Mouse (Mus musculus) MEL (cell line): ENCODE measurements around the gene Tmem143. TPM values are rescaled to one million over a fixed set of nuclear protein-coding genes. Genes with fewer than 3 reads are reported as not detected.

Experiments
- DNase-seq: peaks from one replicate; pipeline ENCODE4 v3.0.0; 2011; ENCODE audit warnings: low read depth, low spot score
- H3K27ac ChIP-seq: 2 replicates; pipeline ENCODE4 v1.5.1; 2012; ENCODE audit warnings: low read depth, mild to moderate bottlenecking, control low read depth, low read length, moderate library complexity; ENCODE audit not compliant: control insufficient read depth
- H3K27me3 ChIP-seq, 2 experiments: fragments of 150-350 bp in 1 of 2; sonication (generic) in 1 of 2; 2 replicates each; pipeline ENCODE4 v1.6.1; 2012; ENCODE audit warnings: low read length in 2 of 2, mild to moderate bottlenecking in 2 of 2, improper control_type of control experiment in 1 of 2, moderate library complexity in 1 of 2; ENCODE audit not compliant: insufficient read depth in 2 of 2, control insufficient read depth in 1 of 2
- H3K36me3 ChIP-seq, 2 experiments: 2 replicates each; pipeline ENCODE4 v1.6.1; 2012 to 2014; ENCODE audit warnings: low read length in 2 of 2, improper control_type of control experiment in 1 of 2, inconsistent platforms in 1 of 2, mild to moderate bottlenecking in 1 of 2; ENCODE audit not compliant: insufficient read depth in 2 of 2, control insufficient read depth in 1 of 2
- H3K4me1 ChIP-seq, 2 experiments: fragments of 150-350 bp in 1 of 2; sonication (generic) in 1 of 2; 2 replicates each; pipeline ENCODE4 v1.6.1; 2012; ENCODE audit warnings: low read length in 2 of 2, improper control_type of control experiment in 1 of 2, mild to moderate bottlenecking in 1 of 2; ENCODE audit not compliant: insufficient read depth in 2 of 2, control insufficient read depth in 1 of 2
- H3K4me3 ChIP-seq, 2 experiments: fragments of 150-350 bp in 1 of 2; sonication (generic) in 1 of 2; 2 replicates each; pipeline ENCODE4 v1.5.1; 2012; ENCODE audit warnings: low read depth in 2 of 2, low read length in 2 of 2, mild to moderate bottlenecking in 2 of 2, moderate library complexity in 2 of 2, control low read depth in 1 of 2, improper control_type of control experiment in 1 of 2; ENCODE audit not compliant: control insufficient read depth in 1 of 2, insufficient read depth in 1 of 2
- H3K79me2 ChIP-seq: 2 replicates; pipeline ENCODE4 v1.6.1; 2012; ENCODE audit warnings: mild to moderate bottlenecking, low read length, moderate library complexity; ENCODE audit not compliant: control insufficient read depth, poor library complexity, insufficient read depth
- H3K9ac ChIP-seq: 2 replicates; pipeline ENCODE4 v1.6.1; 2012; ENCODE audit warnings: low read depth, mild to moderate bottlenecking, control low read depth, low read length, moderate library complexity; ENCODE audit not compliant: control insufficient read depth, poor library complexity, severe bottlenecking
- H3K9me3 ChIP-seq: fragments of 150-350 bp; sonication (generic); replicated peaks from 2 replicates; pipeline ENCODE4 v1.6.1; 2012; ENCODE audit warnings: mild to moderate bottlenecking, low read length, improper control_type of control experiment, moderate library complexity; ENCODE audit not compliant: insufficient read depth
- BHLHE40 ChIP-seq: IDR thresholded peaks from 2 replicates; pipeline ENCODE4 v1.6.1; 2012; ENCODE audit warnings: low read depth, mild to moderate bottlenecking, inconsistent platforms, low read length, improper control_type of control experiment, borderline replicate concordance
- CHD2 ChIP-seq: IDR thresholded peaks from 2 replicates; pipeline ENCODE4 v1.6.1; 2011; ENCODE audit warnings: low read length, improper control_type of control experiment
- CTCF ChIP-seq, 3 experiments: IDR thresholded peaks in 2 of 3; conservative IDR thresholded peaks in 1 of 3; 2 replicates each; pipeline ENCODE4 v1.5.1; 2011 to 2012; ENCODE audit warnings: low read length in 3 of 3, low read depth in 2 of 3, mild to moderate bottlenecking in 2 of 3, improper control_type of control experiment in 1 of 3, inconsistent platforms in 1 of 3, mixed read lengths in 1 of 3, moderate library complexity in 1 of 3; ENCODE audit not compliant: control insufficient read depth in 1 of 3, insufficient read depth in 1 of 3, poor library complexity in 1 of 3, severe bottlenecking in 1 of 3
- E2F4 ChIP-seq: IDR thresholded peaks from 2 replicates; pipeline ENCODE4 v1.6.1; 2011; ENCODE audit warnings: low read depth, low read length, improper control_type of control experiment, borderline replicate concordance
- ELF1 ChIP-seq: IDR thresholded peaks from 2 replicates; pipeline ENCODE4 v1.6.1; 2014; ENCODE audit warnings: low read depth, mild to moderate bottlenecking, inconsistent platforms, low read length, improper control_type of control experiment, moderate library complexity
- GATA1 ChIP-seq: IDR thresholded peaks from 2 replicates; pipeline ENCODE4 v1.6.1; 2011; ENCODE audit warnings: low read depth, low read length, improper control_type of control experiment
- HCFC1 ChIP-seq: IDR thresholded peaks from 2 replicates; pipeline ENCODE4 v1.6.1; 2012; ENCODE audit warnings: low read depth, mild to moderate bottlenecking, inconsistent platforms, low read length, improper control_type of control experiment, moderate library complexity
- JUND ChIP-seq: IDR thresholded peaks from 2 replicates; pipeline ENCODE4 v1.6.1; 2011; ENCODE audit warnings: low read depth, mild to moderate bottlenecking, improper control_type of control experiment, low read length
- KAT2A ChIP-seq: conservative IDR thresholded peaks from 2 replicates; pipeline ENCODE4 v1.6.1; 2012; ENCODE audit warnings: low read depth, low read length, improper control_type of control experiment, inconsistent platforms
- MAFK ChIP-seq: IDR thresholded peaks from 2 replicates; pipeline ENCODE4 v1.6.1; 2011; ENCODE audit warnings: low read depth, mild to moderate bottlenecking, low read length, improper control_type of control experiment, borderline replicate concordance
- MAX ChIP-seq: IDR thresholded peaks from 2 replicates; pipeline ENCODE4 v1.6.1; 2011; ENCODE audit warnings: low read length, improper control_type of control experiment
- MAZ ChIP-seq: IDR thresholded peaks from 2 replicates; pipeline ENCODE4 v1.6.1; 2012; ENCODE audit warnings: low read depth, mild to moderate bottlenecking, inconsistent platforms, low read length, improper control_type of control experiment
- MYC ChIP-seq: IDR thresholded peaks from 2 replicates; pipeline ENCODE4 v1.6.1; 2011; ENCODE audit warnings: low read depth, mild to moderate bottlenecking, low read length, improper control_type of control experiment, moderate library complexity
- NELFE ChIP-seq: IDR thresholded peaks from 2 replicates; pipeline ENCODE4 v1.6.1; 2011; ENCODE audit warnings: low read depth, low read length, improper control_type of control experiment
- NRF1 ChIP-seq: IDR thresholded peaks from 2 replicates; pipeline ENCODE4 v1.6.1; 2014; ENCODE audit warnings: low read depth, mild to moderate bottlenecking, inconsistent platforms, low read length, improper control_type of control experiment, moderate library complexity; ENCODE audit not compliant: poor library complexity, insufficient read depth, severe bottlenecking
- TAL1 ChIP-seq: IDR thresholded peaks from 2 replicates; pipeline ENCODE4 v1.6.1; 2012; ENCODE audit warnings: mild to moderate bottlenecking, inconsistent platforms, low read length, moderate library complexity, mixed read lengths
- UBTF ChIP-seq: IDR thresholded peaks from 2 replicates; pipeline ENCODE4 v1.6.1; 2012; ENCODE audit warnings: low read depth, mild to moderate bottlenecking, inconsistent platforms, low read length, improper control_type of control experiment, moderate library complexity, borderline replicate concordance; ENCODE audit not compliant: insufficient read depth
- USF1 ChIP-seq: IDR thresholded peaks from 2 replicates; pipeline ENCODE4 v1.6.1; 2014; ENCODE audit warnings: low read depth, mild to moderate bottlenecking, inconsistent platforms, low read length, improper control_type of control experiment, moderate library complexity
- USF2 ChIP-seq, 2 experiments: IDR thresholded peaks; 2 replicates each; pipeline ENCODE4 v1.6.1; 2011 to 2012; ENCODE audit warnings: improper control_type of control experiment in 2 of 2, low read length in 2 of 2, borderline replicate concordance in 1 of 2, inconsistent platforms in 1 of 2, low read depth in 1 of 2, mild to moderate bottlenecking in 1 of 2; ENCODE audit not compliant: insufficient read depth in 1 of 2
- ZC3H11A ChIP-seq: IDR thresholded peaks from 2 replicates; pipeline ENCODE4 v1.6.1; 2012; ENCODE audit warnings: low read depth, mild to moderate bottlenecking, inconsistent platforms, low read length, improper control_type of control experiment
- ZKSCAN1 ChIP-seq: IDR thresholded peaks from 2 replicates; pipeline ENCODE4 v1.6.1; 2012; ENCODE audit warnings: low read depth, mild to moderate bottlenecking, inconsistent platforms, low read length, improper control_type of control experiment, moderate library complexity
- ZNF384 ChIP-seq: IDR thresholded peaks from 2 replicates; pipeline ENCODE4 v1.6.1; 2012; ENCODE audit warnings: low read depth, mild to moderate bottlenecking, inconsistent platforms, low read length, improper control_type of control experiment
- polyA plus RNA-seq, 2 experiments: library from polyadenylated mRNA; stranded (reverse) in 1 of 2; unstranded in 1 of 2; fragments of >175 nt in 1 of 2; fragments of >200 nt in 1 of 2; gene quantifications; 2 replicates each; pipeline versions ENCODE4 v1.2.1 to v1.2.4; 2012; ENCODE audit warnings: low replicate concordance in 2 of 2, low read depth in 1 of 2; ENCODE audit not compliant: insufficient read length in 2 of 2, insufficient read depth in 1 of 2, missing spikeins in 1 of 2
- total RNA-seq: library from RNA; depleted of rRNA; stranded (reverse); fragments of 300-350 nt; gene quantifications from 2 replicates; pipeline ENCODE4 v1.2.3, GENCODE M21; 2012

Gene Tmem143
- total and polyA plus RNA-seq, 3 experiments, result 10.7 to 20.1 TPM; not detected in 1

- Histone ChIP-seq H3K27me3 (no peaks in the 10 kb centered on the region; a peak in 1 of 4 replicates), H3K4me1 (peaks cover 5 to 19% of the 10 kb centered on the region in 2 experiments; a peak in 3 of 4 replicates), H3K9me3 (no peaks in the 10 kb centered on the region), H3K79me2 (peaks cover 3% of the 10 kb centered on the region; the same call in 1 of the 2 replicates), H3K9ac (no peak overlapping the region), H3K27ac (no peak overlapping the region), H3K36me3 (peaks cover 0 to 5% of the 10 kb centered on the region in 2 experiments; a peak in 1 of 4 replicates), H3K4me3 (no peak overlapping the region)
- TF ChIP-seq KAT2A, result no peak
- no peak for DNase-seq
Observed at GRCm38 (mm10) chr7:45867871-45868270, 28.9 kb upstream of the Tmem143 start.

- Histone ChIP-seq H3K36me3 (peaks cover 0 to 7% of the 10 kb centered on the region in 2 experiments; a peak in 1 of 4 replicates), H3K4me1 (peaks cover 5 to 22% of the 10 kb centered on the region in 2 experiments; a peak in 3 of 4 replicates), H3K27me3 (no peaks in the 10 kb centered on the region; a peak in 1 of 4 replicates), H3K27ac (no peak overlapping the region), H3K9ac (no peak overlapping the region)
- TF ChIP-seq ELF1 (no peak), USF2 (IDR thresholded peaks at IDR 0.05; ENCODE audit: borderline replicate concordance in 1 of 2, insufficient read depth in 1 of 2, low read depth in 1 of 2, low read length in 2 of 2) (no peak), ZKSCAN1 (no peak), MAZ (no peak), ZC3H11A (no peak), TAL1 (no peak), USF1 (no peak), MAFK (no peak), NRF1 (no peak), JUND (no peak), MYC (no peak), CHD2 (no peak)
- TF ChIP-seq, all 39 proteins: peak for 0
- peaks cover 12% of the 10 kb centered on the region for H3K79me2 ChIP-seq
- no peaks in the 10 kb centered on the region for H3K9me3 ChIP-seq
- no peak for DNase-seq
- H3K4me3 ChIP-seq, result no peak overlapping the region
Observed at GRCm38 (mm10) chr7:45869107-45869670, 27.6 kb upstream of the Tmem143 start.

- Histone ChIP-seq H3K9ac (no peak overlapping the region), H3K9me3 (no peaks in the 10 kb centered on the region), H3K79me2 (peaks cover 12% of the 10 kb centered on the region), H3K4me3 (no peak overlapping the region), H3K4me1 (peaks cover 5 to 18% of the 10 kb centered on the region in 2 experiments; a peak in 3 of 4 replicates), H3K36me3 (peaks cover 0 to 7% of the 10 kb centered on the region in 2 experiments; a peak in 1 of 4 replicates), H3K27me3 (no peaks in the 10 kb centered on the region; a peak in 1 of 4 replicates), H3K27ac (no peak overlapping the region)
- DNase-seq, result no peak
- TF ChIP-seq HCFC1, result no peak
- no peak for TF ChIP-seq BHLHE40
- no peak for TF ChIP-seq CTCF (IDR thresholded peaks at IDR 0.05 in 2 of 3, conservative IDR thresholded peaks at IDR 0.05 in 1 of 3; ENCODE audit: control insufficient read depth in 1 of 3, insufficient read depth in 1 of 3, low read depth in 2 of 3, low read length in 3 of 3, poor library complexity in 1 of 3, severe bottlenecking in 1 of 3)
- TF ChIP-seq NELFE, result no peak
- no peak for TF ChIP-seq ELF1
- TF ChIP-seq E2F4, result no peak
- TF ChIP-seq ZKSCAN1, result no peak
- TF ChIP-seq ZNF384, result no peak
- no peak for TF ChIP-seq GATA1
- no peak for TF ChIP-seq UBTF
- TF ChIP-seq MAX, result no peak
Observed at GRCm38 (mm10) chr7:45869787-45870186, 27.0 kb upstream of the Tmem143 start.
